Mouse (Mus musculus) liver, adult (tissue): Measurements from ENCODE around the gene Foxo6.

Experiments
- GATA4 ChIP-seq: IDR thresholded peaks from 2 replicates; pipeline ENCODE4 v1.6.1; 2014; ENCODE audit warnings: mild to moderate bottlenecking, low read length; ENCODE audit not compliant: insufficient replicate concordance

The Foxo6 gene

GRCm38 (mm10) chr4:120291106-120291822 is 4.1 kb upstream of the Foxo6 start:
- no peak for TF ChIP-seq GATA4

GRCm38 (mm10) chr4:120290486-120290885 is 3.3 kb upstream of the Foxo6 start:
- TF ChIP-seq GATA4 = no peak

GRCm38 (mm10) chr4:120289181-120289965 is 2.2 kb upstream of the Foxo6 start:
- no peak for TF ChIP-seq GATA4

GRCm38 (mm10) chr4:120286761-120287241 is 348 bp downstream of the Foxo6 start:
- TF ChIP-seq GATA4 = no peak

GRCm38 (mm10) chr4:120285730-120286129 is 1.4 kb downstream of the Foxo6 start:
- no peak for TF ChIP-seq GATA4

GRCm38 (mm10) chr4:120285223-120285622 is 1.9 kb downstream of the Foxo6 start:
- no peak for TF ChIP-seq GATA4

GRCm38 (mm10) chr4:120284187-120284586 is 3.0 kb downstream of the Foxo6 start:
- no peak for TF ChIP-seq GATA4

- no peak for TF ChIP-seq GATA4
These were observed 4.0 kb downstream of the Foxo6 start for GRCm38 (mm10) chr4:120283141-120283540.

GRCm38 (mm10) chr4:120282568-120283091 is 4.5 kb downstream of the Foxo6 start:
- no peak for TF ChIP-seq GATA4

- TF ChIP-seq GATA4 = no peak
These were observed 6.1 kb downstream of the Foxo6 start for GRCm38 (mm10) chr4:120281011-120281410.

- TF ChIP-seq GATA4 = no peak
These were observed 6.7 kb downstream of the Foxo6 start for GRCm38 (mm10) chr4:120280432-120280831.

- no peak for TF ChIP-seq GATA4
These were observed 9.8 kb downstream of the Foxo6 start for GRCm38 (mm10) chr4:120277255-120277928.

GRCm38 (mm10) chr4:120275487-120275886 is 11.7 kb downstream of the Foxo6 start:
- no peak for TF ChIP-seq GATA4

- no peak for TF ChIP-seq GATA4
These were observed 13.6 kb downstream of the Foxo6 start for GRCm38 (mm10) chr4:120273594-120273993.

- no peak for TF ChIP-seq GATA4
These were observed 15.1 kb downstream of the Foxo6 start for GRCm38 (mm10) chr4:120271886-120272580.

GRCm38 (mm10) chr4:120271208-120271607 is 15.9 kb downstream of the Foxo6 start:
- no peak for TF ChIP-seq GATA4

GRCm38 (mm10) chr4:120270937-120271199 is 16.3 kb downstream of the Foxo6 start:
- no peak for TF ChIP-seq GATA4
